ENCODE assay signal across 8 mouse cellular contexts in genomic region chr6:115764179-115764578, GRCm38 (mm10). TPM values are rescaled to one million over a fixed set of nuclear protein-coding genes. Genes with fewer than 3 reads are reported as not detected.
DNase-seq lines count a peak whose midpoint lies in the region; ATAC-seq and TF ChIP-seq lines count a peak whose summit lies in the region.

No protein-coding gene starts in this region.

- H3K4me1 ChIP-seq in heart, embryonic 11.5 days (ENCODE audit: control insufficient read depth, insufficient read depth, low read length), result peaks cover 25% of the 10 kb centered on the region
- peaks cover 31% of the 10 kb centered on the region for H3K4me1 ChIP-seq in liver, postnatal 0 days (ENCODE audit: insufficient read depth)
- H3K4me1 ChIP-seq in neural tube, embryonic 15.5 days, result peaks cover 23% of the 10 kb centered on the region

- WGBS in heart, embryonic 11.5 days (ENCODE audit: insufficient replicate concordance), result 6% methylated on average over 7 of the region's 7 CpGs
- 12% methylated on average over 7 of the region's 7 CpGs for WGBS in liver, postnatal 0 days (ENCODE audit: insufficient replicate concordance)
- WGBS in neural tube, embryonic 15.5 days, result 6% methylated on average over 7 of the region's 7 CpGs

- peak overlapping the region; percentile 47; the same call in 1 of the 2 replicates for H3K9ac ChIP-seq in heart, embryonic 11.5 days (ENCODE audit: low read depth, low read length)
- H3K9ac ChIP-seq in liver, postnatal 0 days (replicated peaks), result no peak overlapping the region; the same call in 1 of the 2 replicates
- no peak overlapping the region for H3K9ac ChIP-seq in neural tube, embryonic 15.5 days (replicated peaks)

- H3K27me3 ChIP-seq in heart, embryonic 11.5 days (ENCODE audit: control insufficient read depth, insufficient read depth, low read length), result no peaks in the 10 kb centered on the region
- no peaks in the 10 kb centered on the region for H3K27me3 ChIP-seq in liver, postnatal 0 days (ENCODE audit: insufficient read depth, low read length)
- no peaks in the 10 kb centered on the region for H3K27me3 ChIP-seq in neural tube, embryonic 15.5 days (replicated peaks)

- DNase-seq in left cerebral cortex, postnatal 10 days (ENCODE audit: extremely low spot score in 1 of 2, low spot score in 2 of 2), result peak; percentile 63 to 87
- no peak for DNase-seq in left cerebral cortex, adult 18-20 months (ENCODE audit: low spot score in 2 of 2)
- DNase-seq in kidney, adult 9 months, result peak; percentile 69
- DNase-seq in liver, postnatal 0 days, result peak; percentile 55
- no peak for DNase-seq in natural killer cell, adult 2 months (ENCODE audit: low spot score in 2 of 2)

- ATAC-seq in common myeloid progenitor, adult 5-6 weeks (replicated peaks; ENCODE audit: low read depth, poor library complexity, severe bottlenecking), result peak; percentile 48
- ATAC-seq in heart, embryonic 11.5 days (replicated peaks; ENCODE audit: insufficient number of reproducible peaks, low FRiP score, low TSS enrichment), result peak; percentile 87
- ATAC-seq in liver, postnatal 0 days, result peak; percentile 55
- ATAC-seq in neural tube, embryonic 15.5 days (ENCODE audit: low FRiP score), result peak; percentile 88

- TF ChIP-seq CTCF in liver, postnatal 0 days (IDR thresholded peaks at IDR 0.05; ENCODE audit: low read depth), result no peak

- H3K4me2 ChIP-seq in heart, embryonic 11.5 days, result peak overlapping the region; percentile 37; the same call in 1 of the 2 replicates
- H3K4me2 ChIP-seq in liver, postnatal 0 days (ENCODE audit: low read depth, low read length), result peak overlapping the region; percentile 49
- H3K4me2 ChIP-seq in neural tube, embryonic 15.5 days, result peak overlapping the region; percentile 19; the same call in 1 of the 2 replicates

- H3K9me3 ChIP-seq in heart, embryonic 11.5 days (replicated peaks; ENCODE audit: control insufficient read depth, low read length), result no peaks in the 10 kb centered on the region
- no peaks in the 10 kb centered on the region for H3K9me3 ChIP-seq in liver, postnatal 0 days (ENCODE audit: low read length)
- no peaks in the 10 kb centered on the region for H3K9me3 ChIP-seq in neural tube, embryonic 15.5 days (replicated peaks)

- no peak for TF ChIP-seq EP300 in liver, postnatal 0 days (IDR thresholded peaks at IDR 0.05; ENCODE audit: low read depth)

- peak overlapping the region; percentile 95 for H3K27ac ChIP-seq in heart, embryonic 11.5 days (ENCODE audit: low read depth, low read length)
- H3K27ac ChIP-seq in liver, postnatal 0 days (ENCODE audit: low read depth), result peak overlapping the region; percentile 53
- peak overlapping the region; percentile 84 for H3K27ac ChIP-seq in neural tube, embryonic 15.5 days (replicated peaks)

- H3K36me3 ChIP-seq in heart, embryonic 11.5 days (ENCODE audit: control insufficient read depth, insufficient read depth, low read length), result no peaks in the 10 kb centered on the region
- no peaks in the 10 kb centered on the region for H3K36me3 ChIP-seq in liver, postnatal 0 days (replicated peaks; ENCODE audit: insufficient read depth, low read length)
- H3K36me3 ChIP-seq in neural tube, embryonic 15.5 days, result no peaks in the 10 kb centered on the region

- intact Hi-C loops in left cerebral cortex, postnatal 10 days (cut with DNase I), result no loop called here

- no peak overlapping the region for H3K4me3 ChIP-seq in heart, embryonic 11.5 days (ENCODE audit: low read depth, low read length)
- no peak overlapping the region for H3K4me3 ChIP-seq in liver, postnatal 0 days (ENCODE audit: low read depth, low read length)
- H3K4me3 ChIP-seq in neural tube, embryonic 15.5 days (replicated peaks), result no peak overlapping the region

RNA-seq across cellular contexts. Expression of gene Tmem40, which starts 2.0 kb away (rescaled TPM):
- total RNA-seq in left cerebral cortex, postnatal 10 days (2021), result 1 to 10 TPM; 1.4 to 1.6 TPM
- total RNA-seq in left cerebral cortex, adult 18-20 months (2021), result 1 to 10 TPM in 1 of 2 experiments, under 1 TPM in 1; 0.56 to 4.8 TPM
- total RNA-seq in common myeloid progenitor, adult 5-6 weeks (2017), result 29.5 and 39.6 TPM in 2 replicates
- 4.2 and 4.4 TPM in 2 replicates for polyA plus RNA-seq in heart, embryonic 11.5 days (2014; fragmentation: Nextera tagmentation; extraction: Ambion mirVana)
- 18.9 and 21.2 TPM in 2 replicates for polyA plus RNA-seq in liver, postnatal 0 days (2015; fragmentation: Nextera tagmentation; extraction: Ambion mirVana)
- polyA plus RNA-seq in neural tube, embryonic 15.5 days (2015; fragmentation: Nextera tagmentation; extraction: Ambion mirVana), result 1.6 and 1.8 TPM in 2 replicates

RNA-seq across cellular contexts. Expression of gene Cand2, which starts 10.2 kb away (rescaled TPM):
- total RNA-seq in left cerebral cortex, postnatal 10 days (2021), result 1 to 10 TPM; 2.7 to 3.7 TPM
- 1 to 10 TPM; 2.0 to 2.4 TPM for total RNA-seq in left cerebral cortex, adult 18-20 months (2021)
- 3.4 and 3.7 TPM in 2 replicates for total RNA-seq in common myeloid progenitor, adult 5-6 weeks (2017)
- polyA plus RNA-seq in heart, embryonic 11.5 days (2014; fragmentation: Nextera tagmentation; extraction: Ambion mirVana), result 38.8 and 50.8 TPM in 2 replicates
- 0.59 and 0.61 TPM in 2 replicates for polyA plus RNA-seq in liver, postnatal 0 days (2015; fragmentation: Nextera tagmentation; extraction: Ambion mirVana)
- 9.8 and 12.2 TPM in 2 replicates for polyA plus RNA-seq in neural tube, embryonic 15.5 days (2015; fragmentation: Nextera tagmentation; extraction: Ambion mirVana)

RNA-seq across cellular contexts. Expression of gene Rpl32, which starts 44.4 kb away (rescaled TPM):
- total RNA-seq in left cerebral cortex, postnatal 10 days (2021), result 100 to 1,000 TPM; 581 to 642 TPM
- 100 to 1,000 TPM; 512 to 513 TPM for total RNA-seq in left cerebral cortex, adult 18-20 months (2021)
- 6,938 and 7,194 TPM in 2 replicates for total RNA-seq in common myeloid progenitor, adult 5-6 weeks (2017)
- 1,431 and 1,576 TPM in 2 replicates for polyA plus RNA-seq in heart, embryonic 11.5 days (2014; fragmentation: Nextera tagmentation; extraction: Ambion mirVana)
- 1,354 and 1,414 TPM in 2 replicates for polyA plus RNA-seq in liver, postnatal 0 days (2015; fragmentation: Nextera tagmentation; extraction: Ambion mirVana)
- polyA plus RNA-seq in neural tube, embryonic 15.5 days (2015; fragmentation: Nextera tagmentation; extraction: Ambion mirVana), result 1,019 and 1,216 TPM in 2 replicates

Comparison
In these comparisons a context has a peak if more than half of its experiments do, and no peak if none do; other contexts are left out.
1. DNase-seq: peak in left cerebral cortex, postnatal 10 days (2 of 2), kidney, adult 9 months (single experiment) and liver, postnatal 0 days (single experiment); none in left cerebral cortex, adult 18-20 months (0 of 2) and natural killer cell, adult 2 months (0 of 2).
2. RNA of gene Rpl32, which starts 44.4 kb away (total RNA-seq): 6,938 to 7,194 TPM in common myeloid progenitor, adult 5-6 weeks; 581 to 642 TPM in left cerebral cortex, postnatal 10 days and 512 to 513 TPM in left cerebral cortex, adult 18-20 months; every median in the first group is over 10 times any median in the second.
3. Peak in every context shown above with its lines, with median percentiles within 50 percentile points of each other: ATAC-seq, H3K27ac ChIP-seq and H3K4me2 ChIP-seq.